Mouse (Mus musculus): ENCODE data around the gene Gtpbp2. TPM values are rescaled to one million over a fixed set of nuclear protein-coding genes. Genes with fewer than 3 reads are reported as not detected.

The Gtpbp2 gene
- total RNA-seq, 2 experiments from 2014 or later: 78.1 to 84.9 TPM

DNA sequence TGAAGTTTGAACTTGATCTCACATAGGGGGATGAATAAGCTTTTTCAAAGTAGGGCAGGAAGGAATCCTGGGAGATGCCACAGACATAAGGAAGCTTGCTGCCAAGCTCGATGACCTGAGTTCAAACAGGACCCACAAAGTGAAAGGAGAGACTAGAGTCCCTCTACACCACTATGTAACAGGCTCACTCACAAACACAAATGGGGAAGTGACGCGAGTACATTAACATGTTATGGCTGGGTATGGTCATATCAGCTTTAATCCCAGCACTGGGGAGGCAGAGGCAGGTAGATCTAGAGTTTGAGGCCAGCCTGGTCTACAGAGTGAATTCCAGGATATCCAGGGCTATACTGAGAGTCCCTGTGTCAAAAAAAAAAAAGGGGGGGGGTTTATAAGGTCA is 6.5 kb upstream of the Gtpbp2 start:
- no peak for DNase-seq

DNA sequence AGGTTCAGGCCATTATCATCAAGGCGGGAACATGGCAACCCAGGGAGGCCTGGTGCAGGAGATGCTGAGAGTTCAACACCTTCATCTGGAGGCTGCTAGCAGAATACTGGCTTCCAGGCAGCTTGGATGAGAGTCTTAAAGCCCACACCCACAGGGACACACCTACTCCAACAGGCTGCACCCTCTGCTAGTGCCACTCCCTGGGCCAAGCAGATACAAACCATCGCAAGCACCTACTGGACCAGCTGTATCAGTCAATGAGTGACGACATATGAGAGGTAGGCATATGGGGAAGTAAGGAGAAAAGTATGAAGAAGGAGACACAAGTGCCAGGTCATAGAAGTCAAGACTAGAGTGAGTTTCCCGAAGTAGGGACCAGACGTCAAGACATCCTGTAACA is 4.2 kb upstream of the Gtpbp2 start:
- DNase-seq: no peak

DNA sequence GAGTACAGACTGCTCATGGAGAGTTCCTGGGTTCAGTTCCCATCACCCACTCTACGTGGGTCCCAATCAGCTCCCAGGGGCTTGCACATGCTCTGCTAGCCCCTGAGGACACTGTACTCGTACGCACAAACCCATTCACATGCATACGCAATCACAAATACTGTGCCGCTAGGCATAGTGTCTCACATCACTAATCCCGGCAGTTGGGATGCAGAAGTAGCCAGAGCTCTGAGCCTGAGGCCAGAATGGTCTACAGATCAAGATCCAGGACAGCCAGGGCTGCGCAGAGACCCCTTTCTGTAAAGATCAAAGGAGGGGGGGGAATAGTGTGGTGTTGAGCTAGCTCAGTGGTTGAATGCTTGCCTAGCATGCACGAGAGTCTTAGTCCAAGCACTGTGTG is 3.7 kb upstream of the Gtpbp2 start:
- no peak for DNase-seq

DNA sequence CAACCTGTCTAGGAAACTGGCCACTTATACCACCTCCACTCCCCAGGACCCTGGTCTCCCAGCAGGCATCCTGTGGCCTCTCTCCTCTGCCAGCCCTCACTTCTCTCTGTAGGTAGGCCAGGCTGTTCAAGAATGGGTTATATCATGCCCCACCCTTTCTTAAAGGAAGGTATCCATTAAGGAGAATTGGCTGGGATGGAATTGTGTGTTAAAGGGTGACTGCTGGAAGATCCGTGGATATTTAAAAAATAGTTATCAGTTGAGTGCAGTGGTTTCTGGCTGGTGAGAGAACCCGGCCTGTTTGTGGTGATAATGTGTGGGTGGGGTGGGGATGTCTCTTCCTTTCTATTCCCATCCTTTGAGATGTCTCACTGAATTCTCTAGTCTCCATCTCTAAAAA is 1.6 kb upstream of the Gtpbp2 start:
- DNase-seq: no peak

DNA sequence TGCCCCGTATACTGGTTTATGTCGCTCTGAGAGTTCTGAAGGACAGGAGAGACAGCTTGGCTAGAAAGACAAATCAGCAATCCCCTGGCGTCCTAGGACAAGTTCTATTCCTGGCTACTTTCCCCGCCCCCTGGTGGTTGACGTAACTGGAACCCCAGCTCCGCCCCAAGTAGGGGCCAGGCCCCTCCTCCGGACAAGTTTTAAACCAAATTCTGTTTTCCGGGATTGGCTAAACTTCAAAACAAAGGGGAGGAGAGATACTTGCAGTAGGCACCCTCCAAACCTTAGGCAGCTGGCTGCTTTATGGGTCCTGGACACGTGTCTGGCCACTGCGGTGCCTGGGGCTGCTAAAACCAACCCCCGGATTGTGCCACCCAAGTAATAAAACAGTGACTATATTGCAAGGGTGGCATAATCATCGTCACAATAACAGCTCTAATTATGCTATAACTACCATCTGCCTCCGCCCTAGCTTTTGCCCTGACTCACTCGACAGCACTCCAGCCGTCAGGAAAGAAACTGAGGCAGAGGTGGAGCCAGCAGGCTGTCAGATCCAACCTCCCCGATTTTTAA is 656 bp upstream of the Gtpbp2 start:
- DNase-seq: peak; percentile 96

DNA sequence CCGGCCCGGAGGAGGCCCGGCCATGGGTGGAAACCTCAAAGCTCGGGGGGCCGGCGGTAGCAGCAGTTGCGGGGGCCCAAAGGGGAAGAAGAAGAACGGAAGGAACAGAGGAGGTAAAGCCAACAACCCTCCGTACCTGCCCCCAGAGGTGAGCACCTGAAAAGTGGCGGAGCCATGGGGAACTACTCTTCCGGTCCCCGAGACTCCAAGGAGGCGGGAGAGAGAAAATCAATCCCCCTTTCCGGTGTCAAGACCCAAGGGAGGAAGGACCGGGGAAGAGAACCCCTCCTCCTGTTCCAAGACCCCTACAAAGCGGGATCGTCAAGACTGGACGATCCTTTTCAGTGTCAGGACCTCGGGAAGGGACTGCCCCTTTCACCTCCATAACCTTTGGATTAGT is 347 bp downstream of the Gtpbp2 start:
- DNase-seq: no peak

DNA sequence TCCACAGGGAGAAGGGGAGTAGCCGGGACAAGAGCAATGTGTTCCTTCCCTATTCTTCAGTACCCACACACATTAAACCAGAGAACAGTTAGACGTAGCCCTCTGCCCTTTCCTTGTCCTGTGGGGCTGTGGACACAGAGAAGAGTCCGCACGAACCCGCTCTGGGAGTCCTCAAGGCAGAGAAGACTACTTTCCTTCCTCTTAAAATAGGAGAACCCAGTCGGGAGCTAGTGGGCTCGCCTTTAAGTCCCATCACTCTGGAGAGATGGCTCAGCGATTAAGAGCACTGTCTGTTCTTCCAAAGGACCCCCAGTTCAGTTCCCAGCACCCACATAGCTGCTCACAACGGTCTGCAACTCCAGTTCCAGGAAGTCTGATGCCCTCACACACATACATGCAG is 878 bp downstream of the Gtpbp2 start:
- no peak for DNase-seq

DNA sequence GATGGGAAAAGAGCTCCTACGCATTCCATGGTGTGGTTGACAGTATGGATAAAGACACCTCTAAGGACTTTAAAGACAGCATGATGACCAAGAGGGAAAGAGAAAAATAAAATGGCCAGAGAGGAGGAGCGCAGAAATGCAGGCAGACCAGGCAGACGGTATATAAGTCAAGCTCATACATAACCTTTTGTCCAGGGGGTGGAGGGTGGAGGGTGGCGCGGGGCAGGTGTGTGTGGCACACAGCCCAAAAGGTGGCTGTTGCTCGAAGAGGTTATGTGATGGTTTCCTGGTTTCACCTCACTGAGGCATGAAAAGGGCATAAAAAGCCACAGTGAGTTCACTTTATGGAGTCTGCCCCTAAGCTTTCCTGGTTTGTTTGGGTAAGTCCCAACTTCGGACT is 1.7 kb downstream of the Gtpbp2 start:
- DNase-seq: no peak

DNA sequence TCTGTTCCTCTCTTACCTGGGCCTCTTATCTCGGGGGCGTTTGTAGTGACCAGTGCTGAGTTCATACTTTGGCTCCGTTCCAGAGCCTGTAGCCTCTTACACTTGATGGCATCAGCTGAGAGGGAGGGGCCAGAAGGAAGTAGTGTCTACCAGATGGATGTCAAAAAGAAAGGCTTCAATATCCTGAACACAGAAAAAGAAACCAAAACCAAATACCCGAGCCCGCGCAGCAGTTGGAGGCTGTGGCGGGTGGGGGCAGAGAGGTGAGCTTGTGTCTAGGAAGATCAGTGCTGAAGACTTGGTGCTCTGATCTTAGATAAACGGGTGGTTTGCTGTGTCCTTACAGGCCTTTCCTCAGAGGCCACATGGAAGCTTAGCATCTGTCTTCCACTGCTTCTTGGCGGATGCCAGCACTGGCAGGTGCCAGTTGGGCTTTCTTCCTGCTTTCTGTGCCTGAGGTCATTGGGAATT is 2.2 kb downstream of the Gtpbp2 start:
- no peak for DNase-seq

DNA sequence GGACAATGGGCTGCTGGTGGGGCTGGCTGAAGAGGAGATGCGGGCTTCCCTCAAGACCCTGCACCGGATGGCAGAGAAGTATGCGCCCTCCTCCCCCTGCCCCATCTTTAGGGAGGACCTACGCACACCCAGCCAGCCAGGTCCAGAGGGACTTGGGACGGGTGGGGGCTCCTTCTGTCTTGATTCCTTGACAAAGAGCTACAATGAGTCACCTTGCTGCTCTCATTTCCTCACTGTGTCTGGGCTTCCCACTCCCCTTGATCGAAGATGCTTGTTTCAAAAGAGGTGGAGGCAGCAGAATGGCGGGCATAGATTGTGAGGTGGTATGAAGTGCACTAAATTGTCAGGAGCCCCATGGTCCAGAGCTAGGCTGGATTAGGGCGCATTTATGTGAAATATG is 3.5 kb downstream of the Gtpbp2 start:
- DNase-seq: no peak

DNA sequence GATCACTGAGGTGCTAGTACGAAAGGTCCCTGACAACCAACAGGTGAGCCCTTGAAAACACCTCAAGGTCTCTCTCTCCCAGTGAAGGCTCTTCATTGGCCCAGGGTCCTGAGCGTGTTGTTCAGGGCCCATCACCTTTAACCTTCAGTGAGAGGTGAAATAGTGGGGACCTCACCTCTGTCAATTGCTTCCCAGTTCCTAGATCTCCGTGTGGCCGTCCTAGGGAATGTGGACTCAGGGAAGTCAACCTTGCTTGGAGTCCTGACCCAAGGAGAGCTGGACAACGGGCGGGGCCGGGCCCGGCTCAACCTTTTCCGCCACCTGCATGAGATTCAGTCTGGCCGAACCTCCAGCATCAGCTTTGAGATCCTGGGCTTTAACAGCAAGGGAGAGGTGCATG is 4.0 kb downstream of the Gtpbp2 start:
- no peak for DNase-seq

DNA sequence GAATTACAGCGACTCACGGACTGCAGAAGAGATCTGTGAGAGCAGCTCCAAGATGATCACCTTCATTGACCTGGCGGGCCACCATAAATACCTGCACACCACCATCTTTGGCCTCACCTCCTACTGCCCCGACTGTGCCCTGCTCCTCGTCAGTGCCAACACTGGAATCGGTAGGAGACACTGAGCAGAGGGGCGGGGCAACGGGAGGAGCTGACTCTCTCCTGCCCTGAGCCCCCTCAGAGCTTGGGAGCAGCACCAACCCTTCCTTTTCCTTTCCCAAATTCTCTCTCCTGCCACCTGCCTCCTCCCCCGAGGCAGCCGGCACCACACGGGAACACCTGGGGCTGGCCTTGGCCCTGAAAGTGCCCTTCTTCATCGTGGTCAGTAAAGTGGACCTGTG is 4.6 kb downstream of the Gtpbp2 start:
- no peak for DNase-seq

DNA sequence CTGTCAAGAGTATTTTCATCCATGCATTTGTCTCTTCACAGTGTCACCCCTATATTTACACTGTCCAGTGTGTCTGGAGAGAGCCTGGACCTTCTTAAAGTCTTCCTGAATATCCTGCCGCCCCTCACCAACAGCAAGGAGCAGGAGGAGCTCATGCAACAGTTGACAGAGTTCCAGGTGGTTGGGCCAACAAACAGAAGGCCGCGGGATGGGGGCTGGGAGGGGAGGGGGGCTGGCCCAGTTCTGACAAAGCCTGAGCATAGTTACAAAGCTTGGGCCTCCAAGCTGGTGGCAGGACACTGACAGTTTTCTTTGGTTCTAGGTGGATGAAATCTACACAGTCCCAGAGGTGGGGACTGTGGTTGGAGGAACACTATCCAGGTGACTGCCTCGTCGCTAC is 5.4 kb downstream of the Gtpbp2 start:
- DNase-seq: no peak

DNA sequence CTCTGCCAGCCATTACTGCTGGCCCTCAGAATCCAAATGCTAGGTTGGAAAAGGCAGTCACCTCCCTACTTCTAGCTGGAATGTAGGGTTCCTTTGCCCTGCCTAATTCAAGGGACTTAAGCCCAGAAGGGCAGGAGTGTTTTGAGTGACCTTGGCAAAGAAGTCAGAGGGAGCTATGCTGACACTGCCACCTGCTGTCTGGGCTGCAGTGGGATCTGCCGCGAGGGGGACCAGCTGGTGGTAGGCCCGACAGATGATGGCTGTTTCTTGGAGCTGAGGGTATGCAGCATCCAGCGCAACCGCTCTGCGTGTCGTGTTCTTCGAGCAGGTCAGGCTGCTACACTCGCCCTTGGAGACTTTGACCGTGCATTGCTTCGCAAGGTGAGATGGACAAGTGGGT is 6.2 kb downstream of the Gtpbp2 start:
- peak; percentile 62 for DNase-seq

DNA sequence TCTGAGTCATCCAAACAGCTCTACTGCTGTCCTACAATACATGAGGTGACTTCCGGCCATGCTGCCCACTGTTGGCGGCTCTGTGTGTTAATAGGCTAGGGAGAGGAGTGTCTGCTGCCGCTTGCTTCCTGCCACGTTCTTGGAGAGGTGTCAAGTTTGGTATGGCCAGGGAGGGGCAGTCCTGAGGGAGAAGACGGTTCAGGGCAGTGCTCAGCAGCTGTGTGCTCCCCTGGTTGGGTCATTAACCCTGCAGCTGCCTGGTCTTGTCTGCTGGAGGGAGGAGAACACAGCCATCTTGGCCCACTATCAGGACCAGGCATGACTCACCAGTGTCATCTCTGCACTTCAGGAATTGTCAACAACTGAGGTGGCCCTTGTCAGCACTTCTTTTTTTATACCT is 7.5 kb downstream of the Gtpbp2 start:
- DNase-seq: peak; percentile 32

DNA sequence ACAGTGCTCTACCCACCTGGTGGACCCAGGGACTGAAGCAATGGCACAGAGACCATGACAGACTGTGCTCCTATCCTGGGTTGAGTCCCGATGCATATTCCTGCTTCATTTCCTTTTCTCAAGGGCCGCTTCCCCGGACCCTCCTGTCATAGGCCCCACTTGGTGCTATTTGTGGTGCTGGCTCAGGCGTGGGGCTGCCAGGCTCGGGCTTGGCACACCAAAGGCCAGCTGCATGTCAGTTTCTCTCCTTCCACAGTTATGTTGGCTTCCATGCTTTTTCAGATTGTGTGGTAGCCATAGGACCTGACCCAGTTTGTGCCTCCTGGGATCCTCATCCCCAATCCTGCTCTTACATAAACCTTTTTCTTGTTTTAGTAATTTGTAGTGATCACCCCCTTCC is 7.9 kb downstream of the Gtpbp2 start:
- DNase-seq: no peak

DNA sequence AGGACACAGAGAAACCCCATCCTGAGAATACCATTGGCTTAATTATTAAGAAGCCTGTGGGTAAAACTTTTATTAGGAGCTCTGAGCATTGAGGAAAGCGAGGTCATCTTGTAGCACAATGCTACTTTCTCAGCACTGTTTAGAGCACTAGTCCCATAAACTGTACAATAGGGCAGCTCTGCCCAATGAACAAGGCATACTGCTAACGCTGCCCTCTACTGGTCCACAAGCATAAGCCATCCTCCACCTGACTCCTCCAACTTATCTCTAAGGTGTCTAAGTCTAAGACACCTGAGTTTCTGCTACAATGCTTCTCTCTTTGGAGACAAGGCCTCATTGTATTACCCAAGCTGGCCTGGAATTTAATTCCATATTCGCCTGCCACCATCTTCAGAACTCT is 9.7 kb downstream of the Gtpbp2 start:
- no peak for DNase-seq

DNA sequence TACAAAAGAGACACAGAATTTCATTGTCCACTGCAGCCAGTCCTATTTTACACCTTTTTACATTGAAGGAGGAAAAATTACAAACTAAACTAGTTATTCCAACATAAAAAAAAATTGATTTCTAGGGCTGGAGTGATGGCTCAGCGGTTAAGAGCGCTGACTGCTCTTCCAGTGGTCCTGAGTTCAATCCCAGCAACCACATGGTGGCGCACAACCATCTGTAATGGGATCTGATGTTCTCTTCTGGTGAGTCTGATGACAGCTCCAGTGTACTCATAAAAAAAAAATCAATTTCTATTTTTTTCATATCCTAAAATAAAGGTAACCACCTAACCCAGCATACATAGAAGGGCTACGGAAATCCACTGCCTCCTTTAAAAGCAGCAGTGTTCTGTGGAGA is 21.4 kb downstream of the Gtpbp2 start:
- DNase-seq: no peak

DNA sequence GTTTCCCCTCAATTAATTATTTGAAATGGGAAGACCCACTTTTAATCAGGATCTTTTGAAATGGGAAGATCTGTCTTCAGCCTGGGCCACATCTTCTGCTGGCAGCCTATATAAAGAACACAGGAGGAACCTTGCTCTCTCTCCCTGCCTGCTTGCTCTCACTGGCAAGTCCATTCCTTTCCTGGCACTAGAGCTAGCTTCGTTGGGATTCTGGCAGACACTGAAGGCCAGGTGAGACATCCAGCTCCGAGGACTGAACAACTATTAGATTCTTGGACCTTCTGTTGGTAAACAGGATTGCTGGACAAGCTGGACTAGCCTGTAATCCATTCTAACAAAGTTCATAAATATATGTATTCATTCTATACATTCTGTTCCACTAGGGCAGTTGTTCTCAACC is 28.0 kb downstream of the Gtpbp2 start:
- no peak for DNase-seq

DNA sequence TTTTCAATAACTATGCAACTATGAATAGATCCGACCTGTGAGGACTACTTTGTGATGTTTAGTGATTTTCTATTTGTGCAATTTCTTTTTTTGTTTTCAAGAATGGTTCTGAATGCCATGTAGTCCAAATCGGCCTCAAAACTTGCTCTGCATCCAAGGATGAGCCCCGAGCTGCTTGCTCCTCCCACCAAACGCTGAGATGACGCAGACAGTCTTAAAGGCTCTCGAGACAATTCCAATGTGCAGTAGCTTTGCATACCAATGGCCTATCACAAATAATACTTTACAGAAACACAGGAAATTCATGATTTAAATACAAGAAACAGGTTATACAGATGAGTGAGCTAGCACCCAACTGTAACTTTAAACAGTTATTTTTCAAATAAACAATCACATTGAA is 40.3 kb downstream of the Gtpbp2 start:
- DNase-seq: peak; percentile 6

DNA sequence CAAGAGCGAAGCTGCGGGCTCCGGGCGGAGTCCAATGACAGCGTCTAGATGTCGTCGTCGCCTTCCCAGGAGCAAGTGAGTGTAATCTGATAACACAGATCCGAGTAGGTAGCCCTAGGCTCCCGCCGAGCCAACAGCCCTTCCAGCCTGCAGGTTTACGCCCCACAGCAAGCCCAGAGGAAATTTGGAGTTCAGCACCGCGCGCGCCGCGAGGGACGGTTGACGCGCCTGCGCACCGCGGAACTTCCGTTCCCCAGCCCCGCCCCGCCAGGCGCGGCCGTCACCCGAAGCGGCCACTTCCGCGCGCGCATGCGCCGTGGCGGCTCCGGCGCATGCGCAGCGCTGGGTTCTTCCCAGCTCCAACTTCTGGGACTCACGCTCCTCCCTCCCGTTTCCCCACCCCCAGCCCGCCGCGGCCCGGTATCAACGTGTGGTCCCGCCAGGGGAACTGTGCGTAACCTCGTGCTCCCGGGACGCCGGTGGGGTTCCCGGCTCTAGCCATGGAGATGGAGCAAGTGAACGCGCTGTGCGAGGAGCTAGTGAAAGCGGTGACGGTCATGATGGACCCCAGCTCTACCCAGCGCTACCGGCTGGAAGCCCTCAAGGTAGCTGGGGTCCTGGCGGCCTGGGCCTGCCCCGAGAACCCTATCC is 41.7 kb downstream of the Gtpbp2 start, which contains the start of the genes Polh and Xpo5:
Gene Polh (minus strand): TSS at position 225 of the 651 bp plus-strand sequence.
Gene Xpo5 (plus strand): TSS at position 362 of the 651 bp plus-strand sequence.
- peak; percentile 95 for DNase-seq

DNA sequence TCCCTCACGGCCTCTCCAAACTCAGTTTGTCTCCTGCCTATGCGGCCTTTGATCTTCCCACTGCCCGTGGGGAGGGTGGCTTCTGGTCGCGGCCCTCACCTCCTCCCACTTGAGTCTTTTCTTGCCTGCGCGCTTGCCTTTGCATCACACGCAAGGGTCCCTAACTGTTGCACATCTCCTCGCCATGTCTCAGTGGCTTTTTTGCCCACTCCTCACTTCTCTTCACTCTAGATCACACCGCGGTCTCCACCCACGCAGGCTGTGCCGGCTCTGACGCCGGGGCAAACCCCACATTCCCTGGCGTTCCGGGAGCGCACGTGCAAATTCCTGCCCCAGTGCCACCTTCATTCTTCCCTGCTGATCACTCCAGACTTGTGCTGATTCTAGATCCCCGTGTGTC is 42.2 kb downstream of the Gtpbp2 start:
- DNase-seq: peak; percentile 60

DNA sequence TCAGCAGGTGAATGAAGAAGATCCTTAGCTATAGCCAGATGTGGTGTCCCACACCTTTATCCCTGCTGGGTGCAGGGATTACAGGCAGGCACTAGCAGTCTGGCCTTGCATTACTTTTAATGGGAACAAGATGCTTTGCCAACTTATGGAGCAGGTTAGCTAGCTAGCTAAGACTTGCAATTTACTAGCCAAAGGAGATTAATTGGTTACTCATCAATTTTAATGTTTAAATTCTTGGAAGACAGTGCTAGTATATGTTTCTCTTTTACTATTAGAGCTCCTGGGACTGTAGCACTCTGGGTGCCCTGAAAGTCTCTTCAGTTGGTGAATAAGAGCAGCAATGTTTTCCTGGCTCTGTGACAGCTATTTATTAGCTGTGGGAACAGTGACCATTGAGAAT is 45.8 kb downstream of the Gtpbp2 start:
- DNase-seq: no peak

DNA sequence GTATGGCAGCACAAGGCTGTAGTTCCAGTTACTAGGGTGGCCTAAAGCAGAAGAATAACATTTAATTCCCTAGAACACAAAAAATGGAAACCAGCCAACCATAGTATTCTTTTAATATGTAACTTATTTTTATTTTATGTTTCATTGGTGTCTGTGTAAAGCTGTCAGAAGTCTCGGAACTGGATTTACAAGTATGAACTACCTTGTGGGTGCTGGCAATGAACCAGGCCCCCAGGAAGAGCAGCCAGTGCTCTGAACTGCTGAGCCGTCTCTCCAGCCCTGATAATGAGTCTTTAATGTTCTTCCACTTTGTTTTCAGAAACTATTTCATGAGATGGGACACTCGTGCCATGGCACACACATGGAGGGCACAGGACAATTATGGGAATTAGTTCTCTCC is 49.7 kb downstream of the Gtpbp2 start:
- no peak for DNase-seq
